Mouse (Mus musculus) cerebellum, postnatal 4 days (tissue): ENCODE measurements around the gene Znrf3.

Source experiments
- DNase-seq, 2 experiments: peaks; one replicate each; pipeline ENCODE4 v3.0.0; 2022; ENCODE audit warnings: low spot score in 2 of 2, mixed read lengths in 1 of 2

The Znrf3 gene

DNA sequence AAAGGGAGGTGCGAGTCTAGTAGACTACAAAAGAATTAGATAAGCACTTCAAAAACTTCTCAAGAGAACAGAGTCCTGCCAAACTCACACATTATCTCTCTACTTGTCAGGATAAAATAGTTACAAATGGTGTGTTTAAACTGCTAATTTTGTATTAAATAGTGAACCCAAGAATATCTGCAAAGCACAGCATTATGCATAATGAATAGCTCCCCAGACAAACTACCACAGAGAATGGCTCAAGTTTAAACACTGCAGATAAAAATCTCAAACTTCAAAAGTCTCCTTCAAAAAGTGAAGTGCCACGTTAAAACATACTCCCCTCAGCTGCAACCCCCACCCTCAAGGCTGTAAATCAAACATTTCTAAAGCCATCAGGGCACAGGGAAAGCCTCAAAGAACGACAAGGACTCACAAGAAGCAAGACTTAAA, 2.0 kb downstream of the Znrf3 start:
- no peak for DNase-seq

DNA sequence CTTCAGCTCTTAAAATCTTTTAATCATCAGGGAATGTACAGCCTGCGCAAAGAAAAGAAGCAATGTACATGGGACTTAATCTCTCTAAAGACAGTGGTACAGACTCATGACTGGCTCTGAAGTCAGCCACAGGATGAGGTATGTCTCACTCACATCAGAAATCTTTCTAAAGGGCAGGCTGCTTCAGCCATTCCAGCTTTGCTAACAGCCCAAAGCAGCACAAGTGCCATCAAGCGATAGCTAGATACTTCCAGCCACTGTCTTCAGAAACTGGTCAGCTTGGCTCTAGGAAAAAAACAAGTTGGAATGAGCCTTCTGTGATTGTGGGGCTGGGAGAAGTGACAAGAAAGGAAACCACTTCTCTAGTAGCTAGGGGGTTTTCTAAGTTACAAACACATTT, 7.0 kb downstream of the Znrf3 start:
- DNase-seq: no peak

DNA sequence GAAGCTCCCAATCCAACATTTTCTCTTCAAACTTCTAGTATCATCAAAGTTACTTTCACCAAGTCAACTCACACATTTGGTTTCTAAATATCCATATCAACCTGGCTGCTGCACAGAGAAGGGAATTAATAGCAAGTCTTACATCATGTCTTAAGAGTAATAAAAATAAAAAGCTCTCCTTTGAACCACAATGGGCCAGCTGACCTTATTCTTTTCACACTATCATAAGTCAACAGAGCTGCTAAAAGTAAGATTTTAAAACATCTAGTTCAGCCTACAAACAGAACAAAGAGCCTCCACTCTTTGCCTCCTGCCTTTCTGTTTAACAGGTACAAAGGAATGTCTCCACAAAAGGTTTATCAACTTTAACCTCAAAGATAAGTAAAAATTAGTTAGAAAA, 7.7 kb downstream of the Znrf3 start:
- no peak for DNase-seq

DNA sequence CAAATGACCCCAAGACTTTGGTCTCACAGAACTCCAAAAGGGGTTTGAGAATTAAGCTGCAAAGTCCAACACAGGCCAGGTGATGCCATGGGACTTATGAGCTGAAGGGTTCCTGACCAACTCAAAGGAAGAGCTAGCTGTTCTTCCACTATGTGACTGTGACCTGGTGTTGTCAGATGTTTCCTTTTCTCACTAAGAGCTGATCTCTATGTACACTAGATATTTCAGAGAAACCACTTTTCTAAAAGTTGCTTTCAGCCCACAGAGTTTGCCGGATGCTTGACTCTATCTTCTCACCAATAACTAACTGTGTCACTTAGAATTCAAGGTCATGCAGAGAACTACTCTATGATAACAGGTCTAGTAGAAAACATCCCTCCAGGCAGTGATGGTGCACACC, 9.2 kb downstream of the Znrf3 start:
- no peak for DNase-seq

DNA sequence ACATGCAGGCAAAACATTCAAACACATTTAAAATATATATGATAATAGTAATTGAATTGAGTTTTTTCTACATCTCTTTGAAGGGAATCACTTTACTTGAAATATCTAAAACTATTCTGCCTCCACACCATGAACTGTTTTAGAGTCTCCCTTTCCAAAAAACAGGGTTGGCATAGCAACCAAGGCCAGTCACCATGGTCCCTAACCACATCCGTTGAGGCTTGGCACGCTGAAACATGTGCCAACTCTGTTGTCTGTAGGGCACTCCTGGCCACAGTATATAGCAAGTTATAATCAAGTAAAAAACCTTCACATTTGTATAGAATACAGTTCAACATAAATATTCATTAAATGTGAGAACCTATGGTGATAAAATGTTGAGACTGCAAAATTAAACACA, 12.3 kb downstream of the Znrf3 start:
- DNase-seq: no peak

DNA sequence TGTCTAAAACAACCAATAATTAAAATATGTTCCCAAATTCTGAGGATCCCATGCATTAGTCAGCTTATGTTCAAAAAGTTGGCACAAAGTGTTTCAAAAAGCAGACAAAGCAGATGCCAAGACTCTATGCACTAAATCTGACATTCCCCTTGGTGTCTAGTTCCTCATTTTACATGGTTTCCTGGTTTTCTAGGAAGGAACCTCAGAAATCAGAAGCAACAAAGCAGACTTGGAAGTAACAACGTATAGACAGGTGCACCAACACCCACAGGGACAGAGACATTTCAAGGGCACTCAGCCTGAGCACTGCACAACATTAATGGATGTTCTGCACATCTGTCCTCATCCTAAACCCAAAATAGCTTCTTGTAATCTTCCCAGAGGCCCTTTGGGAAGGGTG, 13.8 kb downstream of the Znrf3 start:
- DNase-seq: no peak

DNA sequence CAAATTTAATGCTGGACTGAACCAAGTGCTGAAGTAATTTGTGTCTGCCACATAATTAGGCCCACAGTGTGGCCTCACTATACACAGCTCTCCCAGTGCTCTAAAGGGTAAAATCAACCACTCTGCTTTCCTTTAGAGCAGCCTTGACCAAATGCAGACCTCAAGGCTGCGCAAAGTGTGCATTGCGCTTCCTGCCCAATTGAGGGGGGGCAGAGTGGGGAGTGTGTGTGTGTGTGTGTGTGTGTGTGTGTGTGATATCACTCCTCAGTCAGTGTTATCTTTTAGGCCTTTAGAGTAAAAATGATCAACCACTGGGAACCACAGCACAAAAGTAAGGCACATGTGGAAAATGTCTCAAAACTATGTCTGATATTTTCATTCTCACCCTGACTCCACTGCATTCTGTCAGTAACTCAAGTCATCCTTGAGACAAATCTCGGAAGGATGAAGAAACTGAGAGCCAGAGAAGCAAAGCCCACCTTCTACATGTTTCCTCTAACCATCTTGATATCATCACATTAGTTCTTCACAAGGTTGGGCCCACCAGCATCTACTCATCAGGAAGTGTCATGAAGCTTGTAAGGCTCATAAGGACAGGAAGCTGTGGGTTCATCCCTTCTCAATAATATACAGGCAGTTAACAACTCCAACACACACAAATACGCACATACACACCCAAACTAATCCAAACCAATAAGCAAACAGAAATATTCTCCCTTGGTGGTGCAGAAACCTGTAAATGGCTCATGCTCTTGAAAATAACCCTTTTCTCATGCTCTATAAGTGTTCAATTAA, 15.1 kb downstream of the Znrf3 start:
- DNase-seq: no peak

DNA sequence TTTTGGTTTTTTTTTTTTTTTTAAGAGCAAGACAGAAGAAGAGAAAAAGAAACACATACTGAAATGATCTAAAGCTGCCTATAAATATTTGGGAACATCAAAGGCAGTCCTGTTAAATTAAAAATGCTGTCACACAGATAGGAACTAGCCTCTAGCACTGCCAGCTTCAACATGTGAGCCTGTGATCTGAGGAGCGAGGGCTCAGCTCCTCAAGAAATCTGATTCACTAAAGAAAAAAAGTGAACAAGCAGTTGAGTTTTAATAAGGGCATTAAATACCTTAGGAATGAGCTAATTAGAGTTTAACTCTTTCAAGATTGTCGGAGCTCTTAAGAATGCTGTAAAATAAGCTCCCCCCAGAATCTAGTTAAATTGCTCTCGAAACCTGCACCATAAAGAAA, 17.4 kb downstream of the Znrf3 start:
- DNase-seq: no peak

DNA sequence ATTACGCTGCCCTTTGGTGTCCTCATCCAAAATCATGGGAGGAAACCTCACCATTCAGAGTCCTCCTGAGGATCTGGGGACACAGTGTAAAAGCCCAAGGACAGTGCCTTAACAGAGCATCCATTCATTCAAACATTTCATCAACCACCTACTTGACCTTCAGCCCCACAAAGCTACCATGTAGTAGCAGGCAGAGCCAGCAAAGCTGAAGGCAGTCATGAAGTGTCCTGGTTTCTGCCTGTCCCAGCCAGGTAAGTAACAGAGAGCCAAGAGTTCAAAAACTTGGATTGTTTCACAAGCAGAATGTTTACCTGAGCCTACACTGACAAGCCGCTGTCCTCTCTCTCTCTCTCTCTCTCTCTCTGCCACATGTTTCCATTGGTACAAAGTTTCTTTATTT, 18.3 kb downstream of the Znrf3 start:
- no peak for DNase-seq

DNA sequence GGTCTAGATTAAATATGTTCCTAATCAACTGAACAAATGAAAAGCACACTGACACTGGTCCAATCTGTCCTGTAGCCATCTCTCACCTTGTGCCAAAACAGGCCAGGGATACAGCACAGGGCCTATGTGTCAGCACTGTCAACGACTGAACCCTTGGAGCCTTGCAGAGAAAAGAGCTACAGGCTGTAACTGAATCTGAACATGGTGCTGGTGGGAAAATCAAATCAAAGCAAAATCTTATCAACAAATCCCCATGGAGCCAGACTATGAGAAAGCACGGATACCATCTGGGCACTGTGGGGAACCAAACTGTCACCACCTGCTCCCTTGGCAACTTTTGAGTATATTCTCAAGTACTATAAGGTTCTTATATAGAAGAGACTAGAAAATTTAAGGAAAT, 19.5 kb downstream of the Znrf3 start:
- peak in 1 of 2 experiments; percentile 15 for DNase-seq

DNA sequence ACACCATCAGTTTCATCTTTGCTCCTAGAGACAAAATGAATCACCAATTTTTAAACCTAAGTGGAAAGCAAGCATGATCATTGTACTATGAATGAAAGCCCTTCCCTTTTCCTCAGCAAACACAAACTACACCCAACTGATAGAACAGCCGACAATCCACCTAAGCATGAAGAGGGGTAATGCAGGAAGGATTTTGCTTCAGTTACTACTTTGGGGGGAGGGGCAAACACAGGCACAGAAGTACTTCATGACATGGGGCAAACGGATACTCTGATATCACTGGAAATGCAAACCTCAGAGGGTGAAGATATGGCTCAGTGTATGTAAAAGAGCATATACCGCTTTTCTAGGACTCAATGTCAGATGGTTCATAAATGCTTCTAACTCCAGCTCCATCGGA, 20.5 kb downstream of the Znrf3 start:
- DNase-seq: no peak

DNA sequence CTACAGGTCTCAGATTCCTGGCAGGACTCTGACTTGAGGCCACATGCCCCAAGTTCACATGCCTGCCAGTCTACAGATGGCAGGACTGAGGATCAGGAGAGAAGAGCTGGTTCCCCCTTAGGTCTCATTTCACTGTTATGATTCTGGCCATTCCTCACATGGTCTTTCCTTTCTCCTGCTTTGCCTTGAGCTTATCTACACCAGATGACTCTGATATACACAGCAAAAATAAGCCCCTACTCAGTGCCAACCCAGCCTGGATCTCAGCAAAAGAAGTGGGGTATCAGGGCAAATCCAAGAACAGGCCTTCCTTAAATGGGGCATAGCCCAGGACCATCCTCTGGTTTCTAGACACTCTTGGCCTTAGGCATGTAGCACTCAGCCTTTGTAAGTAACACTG, 21.6 kb downstream of the Znrf3 start:
- DNase-seq: no peak

DNA sequence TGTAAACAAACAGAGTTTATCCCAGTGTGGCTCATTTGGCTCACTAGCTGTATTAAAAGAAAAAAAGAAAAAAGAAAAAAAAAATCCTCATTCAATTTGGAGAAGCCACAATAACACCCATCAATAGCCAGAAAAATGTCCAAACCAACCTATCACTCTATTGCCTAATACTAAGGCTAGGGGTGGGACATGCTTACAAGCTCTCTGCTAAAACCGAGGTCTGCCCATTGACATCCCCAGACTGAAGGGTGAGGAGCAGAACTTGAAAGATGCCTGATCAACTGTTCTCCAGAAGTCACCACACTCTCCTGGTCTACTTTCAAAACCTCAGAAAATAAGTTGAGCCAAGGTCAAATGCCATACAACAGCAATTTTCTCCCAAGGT, 22.4 kb downstream of the Znrf3 start:
- no peak for DNase-seq

DNA sequence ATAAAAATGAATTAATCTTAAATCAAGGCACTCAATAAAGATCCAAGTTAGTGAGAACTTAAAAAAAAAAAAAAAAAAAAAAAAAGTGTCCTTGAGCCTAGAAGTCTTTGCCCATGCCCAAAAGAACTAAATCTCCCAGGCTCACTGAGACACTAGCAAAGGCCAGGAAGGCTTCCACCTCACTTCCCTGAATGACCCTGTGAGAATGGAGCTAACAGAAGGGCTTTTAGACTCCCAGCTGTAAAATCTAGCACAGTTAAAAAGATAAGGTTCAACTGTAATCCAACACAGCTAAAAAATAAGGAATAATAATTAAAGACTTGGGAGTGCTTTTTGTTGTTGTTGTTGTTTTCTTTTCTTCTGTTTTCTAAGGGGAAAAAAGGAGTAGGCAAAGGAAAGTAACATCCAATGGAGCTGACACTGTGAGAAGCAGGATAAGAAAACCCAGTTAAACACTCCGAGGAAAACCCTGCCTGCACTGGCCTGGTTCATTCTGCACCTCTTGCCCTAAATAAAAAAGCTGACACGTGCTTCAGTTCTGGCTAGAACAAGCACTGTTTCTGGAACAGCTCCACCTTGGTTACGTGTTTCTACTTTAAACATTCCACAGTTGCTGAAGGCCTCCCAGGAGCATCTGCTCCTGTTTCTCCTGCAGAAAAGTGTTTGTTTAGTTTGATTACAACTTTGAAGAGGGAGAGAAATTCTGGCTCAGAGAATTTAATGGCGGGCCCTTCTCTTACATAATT, 23.0 kb downstream of the Znrf3 start:
- DNase-seq: no peak

DNA sequence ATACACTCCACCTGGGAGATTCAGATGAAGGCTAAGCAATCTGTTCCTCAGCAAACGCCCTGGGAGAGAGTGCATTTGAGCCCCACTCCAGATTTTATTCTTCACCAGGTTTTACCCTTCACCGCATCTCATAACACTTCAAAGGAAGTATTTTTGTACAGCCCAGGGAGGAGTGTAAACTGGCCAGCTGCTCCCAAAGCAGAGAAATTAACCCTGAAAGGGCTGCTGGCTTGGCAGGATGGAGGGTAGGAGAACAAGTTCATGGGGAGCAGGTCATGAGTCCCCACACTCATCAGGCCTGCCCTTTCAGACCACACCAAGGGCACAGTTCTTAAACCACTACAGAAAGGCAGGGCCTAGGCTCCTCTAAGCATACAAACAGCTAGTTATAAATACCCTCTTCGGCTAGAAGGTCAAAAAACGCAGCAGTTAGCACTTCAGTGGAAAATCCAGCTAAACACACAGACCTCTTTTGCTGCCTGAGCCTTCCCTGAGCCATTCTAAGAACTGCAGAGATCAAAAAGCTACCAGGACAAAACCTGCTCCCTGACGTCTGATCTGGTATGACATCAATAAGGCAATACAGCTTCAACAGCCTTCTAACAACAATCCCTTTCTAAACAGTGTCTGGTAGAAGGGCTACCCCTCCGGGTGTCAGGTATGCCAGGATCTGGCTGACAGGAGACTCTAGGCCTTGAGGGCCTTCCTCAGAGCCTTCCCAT, 28.9 kb downstream of the Znrf3 start:
- DNase-seq: peak in 1 of 2 experiments; percentile 27

DNA sequence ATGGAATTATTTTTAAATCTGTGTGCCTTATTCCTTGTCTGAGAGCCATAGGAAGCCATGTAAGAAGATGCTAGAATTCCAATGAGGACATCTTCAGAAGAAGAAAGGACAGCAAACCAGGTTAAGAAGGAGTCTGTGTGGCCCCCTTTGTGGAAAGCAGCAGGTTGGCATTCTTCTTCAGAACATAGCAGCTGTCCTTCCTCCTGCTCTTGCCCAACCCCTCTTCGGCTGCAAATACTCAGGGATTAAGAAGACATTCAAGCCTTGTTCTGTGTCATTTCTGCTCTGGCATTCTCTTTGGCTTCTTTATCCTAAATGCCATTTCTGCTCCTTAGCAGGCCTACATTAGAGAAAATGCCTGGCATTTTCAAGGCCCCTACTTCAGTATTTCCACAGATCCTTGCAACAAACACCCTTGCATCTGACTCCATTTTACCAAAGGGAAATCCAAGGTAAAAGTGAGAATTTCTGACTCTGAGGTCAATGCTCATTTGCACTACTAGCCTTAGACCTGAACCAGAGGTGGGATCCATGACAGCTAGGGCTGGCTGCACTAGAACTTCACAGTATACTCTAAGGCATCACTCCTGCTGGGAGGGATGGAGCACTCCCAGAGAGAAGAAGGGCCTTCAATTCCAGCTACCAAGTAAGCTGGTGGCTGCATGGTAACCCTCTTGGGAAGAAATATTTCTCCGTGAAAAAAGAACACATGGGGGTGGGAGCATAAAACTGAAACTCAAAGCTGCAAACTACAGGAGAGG, 29.6 kb downstream of the Znrf3 start:
- DNase-seq: no peak

DNA sequence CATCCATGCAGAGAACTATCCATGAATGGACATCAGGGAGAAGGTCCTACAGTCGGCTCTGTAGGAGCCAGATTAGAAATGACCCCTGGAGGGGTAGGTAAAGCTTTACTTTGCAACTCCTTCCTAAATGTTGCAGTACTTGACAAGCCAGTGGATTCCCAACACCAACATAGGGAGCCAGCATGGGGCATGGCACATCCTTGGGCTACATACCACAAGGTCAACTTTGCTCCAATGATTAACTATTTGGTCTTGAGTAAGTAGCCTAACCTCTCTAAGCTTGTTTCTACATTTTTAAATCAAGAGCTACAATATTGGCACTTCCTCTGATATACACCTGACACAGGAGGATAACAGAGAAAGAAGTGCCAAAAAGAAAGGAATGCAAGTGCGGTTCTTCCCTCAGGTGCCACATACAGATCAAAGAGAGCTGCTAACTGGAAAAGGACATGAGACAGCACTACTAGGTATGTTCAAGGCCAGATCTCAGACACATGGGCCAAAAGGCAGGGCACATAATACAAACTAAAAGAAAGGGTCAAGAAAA, 31.9 kb downstream of the Znrf3 start:
- DNase-seq: no peak

DNA sequence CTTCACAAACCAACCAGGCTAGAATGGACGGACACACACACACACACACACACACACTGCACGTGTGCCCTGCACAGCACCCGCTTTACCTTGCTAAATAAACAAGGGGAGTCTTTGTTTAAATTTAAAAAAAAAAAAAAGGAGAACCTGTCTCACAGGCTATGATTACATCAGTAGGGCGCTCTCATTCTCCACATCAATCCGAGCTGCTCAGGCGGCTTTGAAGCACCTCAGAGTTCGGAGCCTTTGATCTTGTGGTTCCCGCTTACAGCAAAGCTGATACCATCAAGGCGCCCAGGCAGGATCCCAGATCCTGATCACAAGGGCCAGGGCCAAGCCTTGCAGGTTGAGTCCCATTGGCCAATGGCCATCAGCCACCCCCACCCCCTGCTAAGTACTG, 33.1 kb downstream of the Znrf3 start:
- DNase-seq: peak in 1 of 2 experiments; percentile 15

DNA sequence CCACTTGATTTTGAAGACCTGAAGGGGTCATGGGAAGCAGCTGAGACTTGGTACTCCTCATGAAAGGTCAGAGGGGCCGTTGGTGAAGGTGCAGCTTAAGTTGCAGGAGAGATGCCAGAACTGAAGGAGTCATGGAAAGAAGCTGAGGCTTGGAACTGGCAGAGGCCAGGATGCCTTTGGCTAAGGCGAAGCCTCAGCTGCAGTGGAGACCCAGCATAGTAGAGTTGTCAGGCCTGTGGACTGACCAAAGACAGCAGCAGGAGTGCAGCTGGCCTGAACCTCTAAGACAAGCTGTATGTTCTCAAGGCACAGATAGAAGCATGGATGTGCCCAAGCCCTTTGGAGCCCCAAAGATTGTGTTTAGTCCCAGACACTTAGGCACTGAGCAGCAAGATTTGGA, 40.5 kb downstream of the Znrf3 start:
- no peak for DNase-seq

DNA sequence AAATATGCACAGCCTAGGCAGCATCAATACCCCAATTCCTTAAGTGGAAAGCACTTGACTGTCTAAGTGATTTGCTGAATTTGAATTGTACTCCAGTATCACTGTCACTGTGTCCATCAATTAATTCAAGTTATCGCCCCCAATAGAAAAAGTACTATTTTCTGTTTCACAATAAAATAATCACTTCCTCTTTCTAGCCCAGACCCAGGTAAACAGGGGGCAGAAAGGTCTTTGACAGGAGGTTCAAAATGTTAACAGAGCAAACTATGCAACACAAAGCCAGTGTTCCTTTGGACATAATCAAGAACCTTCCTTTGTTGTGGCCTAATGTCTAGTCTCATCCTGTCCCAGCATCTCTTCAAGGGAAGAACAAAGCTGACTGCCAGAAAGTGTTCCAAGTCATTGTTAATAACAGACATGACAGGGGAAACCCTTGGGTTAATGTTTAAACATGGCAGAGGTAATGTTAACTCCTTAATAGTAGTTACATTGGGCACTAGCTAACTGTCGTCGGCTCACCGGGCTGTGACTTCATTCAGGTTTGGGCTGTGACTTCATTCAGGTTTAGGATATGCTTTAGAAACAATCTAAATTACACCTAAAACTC, 42.4 kb downstream of the Znrf3 start:
- no peak for DNase-seq
